Mouse (Mus musculus): ENCODE measurements around the gene Lpar1.
"Not testable (repeated sequence)": the region's sequence is repeated elsewhere in the genome, so short reads cannot be mapped to it uniquely, and the experiment has no call there.

Lpar1 gene

GRCm38 (mm10) chr4:58545888-58546432 lies 7.7 kb downstream of the Lpar1 start:
- no peak for DNase-seq (ENCODE audit: low spot score)

- DNase-seq (ENCODE audit: low spot score) = no peak
Observed at GRCm38 (mm10) chr4:58543171-58543570, 10.5 kb downstream of the Lpar1 start.

- not testable (repeated sequence) for DNase-seq (ENCODE audit: low spot score)
Observed at GRCm38 (mm10) chr4:58542656-58543055, 11.0 kb downstream of the Lpar1 start.

- DNase-seq (ENCODE audit: low spot score) = no peak
Observed at GRCm38 (mm10) chr4:58540841-58541240, 12.9 kb downstream of the Lpar1 start.

GRCm38 (mm10) chr4:58540385-58540784 lies 13.3 kb downstream of the Lpar1 start:
- DNase-seq (ENCODE audit: low spot score) = no peak

- DNase-seq (ENCODE audit: low spot score) = no peak
Observed at GRCm38 (mm10) chr4:58538696-58539095, 15.0 kb downstream of the Lpar1 start.

GRCm38 (mm10) chr4:58535754-58536153 lies 17.9 kb downstream of the Lpar1 start:
- no peak for DNase-seq (ENCODE audit: low spot score)

GRCm38 (mm10) chr4:58534726-58535350 lies 18.9 kb downstream of the Lpar1 start:
- no peak for DNase-seq (ENCODE audit: low spot score)

GRCm38 (mm10) chr4:58534141-58534571 lies 19.5 kb downstream of the Lpar1 start:
- no peak for DNase-seq (ENCODE audit: low spot score)

- no peak for DNase-seq (ENCODE audit: low spot score)
Observed at GRCm38 (mm10) chr4:58533519-58533918, 20.2 kb downstream of the Lpar1 start.

- DNase-seq (ENCODE audit: low spot score) = no peak
Observed at GRCm38 (mm10) chr4:58532326-58532725, 21.4 kb downstream of the Lpar1 start.

- no peak for DNase-seq (ENCODE audit: low spot score)
Observed at GRCm38 (mm10) chr4:58530706-58531105, 23.0 kb downstream of the Lpar1 start.

GRCm38 (mm10) chr4:58530279-58530678 lies 23.4 kb downstream of the Lpar1 start:
- DNase-seq (ENCODE audit: low spot score) = no peak

GRCm38 (mm10) chr4:58527852-58528251 lies 25.8 kb downstream of the Lpar1 start:
- DNase-seq (ENCODE audit: low spot score) = no peak

GRCm38 (mm10) chr4:58521137-58521536 lies 32.6 kb downstream of the Lpar1 start:
- DNase-seq (ENCODE audit: low spot score) = no peak

GRCm38 (mm10) chr4:58520531-58520930 lies 33.2 kb downstream of the Lpar1 start:
- no peak for DNase-seq (ENCODE audit: low spot score)

GRCm38 (mm10) chr4:58519891-58520290 lies 33.8 kb downstream of the Lpar1 start:
- no peak for DNase-seq (ENCODE audit: low spot score)

GRCm38 (mm10) chr4:58518215-58518988 lies 35.3 kb downstream of the Lpar1 start:
- DNase-seq (ENCODE audit: low spot score) = no peak

GRCm38 (mm10) chr4:58516810-58517209 lies 36.9 kb downstream of the Lpar1 start:
- no peak for DNase-seq (ENCODE audit: low spot score)

GRCm38 (mm10) chr4:58516221-58516620 lies 37.5 kb downstream of the Lpar1 start:
- no peak for DNase-seq (ENCODE audit: low spot score)

GRCm38 (mm10) chr4:58511554-58511953 lies 42.1 kb downstream of the Lpar1 start:
- no peak for DNase-seq (ENCODE audit: low spot score)

- DNase-seq (ENCODE audit: low spot score) = peak; percentile 26
Observed at GRCm38 (mm10) chr4:58508833-58509232, 44.9 kb downstream of the Lpar1 start.

GRCm38 (mm10) chr4:58507536-58507935 lies 46.2 kb downstream of the Lpar1 start:
- DNase-seq (ENCODE audit: low spot score) = no peak
